Mouse (Mus musculus): ENCODE results near the gene Mthfd2. TPM values are rescaled to one million over a fixed set of nuclear protein-coding genes. Genes with fewer than 3 reads are reported as not detected.
"Not testable (repeated sequence)": the region's sequence is repeated elsewhere in the genome, so short reads cannot be mapped to it uniquely, and the experiment has no call there.

Mthfd2 gene
- polyA plus RNA-seq, 1 experiment from 2014 or later: 21.1 TPM

DNA sequence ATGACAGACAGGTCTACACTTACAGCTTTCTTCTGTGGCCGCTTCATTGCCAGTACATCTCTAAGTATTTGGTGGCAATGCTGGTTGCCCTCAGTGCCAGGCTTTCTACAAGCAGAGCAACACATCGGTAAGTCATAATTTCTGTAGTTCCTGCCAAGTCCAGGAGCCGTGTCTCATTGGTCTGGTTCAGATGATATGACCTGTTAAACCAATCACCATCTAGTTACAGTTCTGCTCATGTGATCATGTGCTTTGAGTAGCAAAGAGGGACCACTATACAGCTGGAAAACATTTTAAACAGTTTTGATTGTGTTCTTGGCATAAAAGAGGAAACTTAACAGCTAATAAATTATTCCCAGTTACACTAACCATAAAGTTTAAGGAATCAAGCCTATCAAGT is 22.2 kb upstream of the Mthfd2 start:
- Histone ChIP-seq H3K4me1 (replicated peaks; ENCODE audit: control insufficient read depth, insufficient read depth) (no peaks in the 10 kb centered on the region), H3K27ac (replicated peaks) (no peak overlapping the region), H3K9ac (ENCODE audit: low read length) (no peak overlapping the region), H3K9me3 (ENCODE audit: control insufficient read depth, low read length) (no peaks in the 10 kb centered on the region), H3K36me3 (ENCODE audit: control insufficient read depth, insufficient read depth, low read length) (0 out of 2 replicates have a peak, but pooled peaks cover 2% of the 10 kb centered on the region), H3K4me3 (ENCODE audit: low read depth, low read length) (no peak overlapping the region), H3K4me2 (replicated peaks; ENCODE audit: low read depth) (no peak overlapping the region), H3K27me3 (ENCODE audit: control insufficient read depth, insufficient read depth, low read length) (no peaks in the 10 kb centered on the region)
- TF ChIP-seq EP300 (optimal IDR thresholded peaks at IDR 0.05) (no peak), CTCF (IDR thresholded peaks at IDR 0.05; ENCODE audit: low read depth) (no peak)
- WGBS: 79% methylated on average over 3 of the region's 3 CpGs
- ATAC-seq (ENCODE audit: low FRiP score, low TSS enrichment) (no peak), DNase-seq (ENCODE audit: low spot score) (no peak)

GRCm38 (mm10) chr6:83345285-83345684 is 19.6 kb upstream of the Mthfd2 start:
- not testable (repeated sequence) for DNase-seq (ENCODE audit: low spot score); H3K4me1 ChIP-seq (replicated peaks; ENCODE audit: control insufficient read depth, insufficient read depth); H3K9ac ChIP-seq (ENCODE audit: low read length); ATAC-seq (ENCODE audit: low FRiP score, low TSS enrichment); H3K27me3 ChIP-seq (ENCODE audit: control insufficient read depth, insufficient read depth, low read length); H3K36me3 ChIP-seq (ENCODE audit: control insufficient read depth, insufficient read depth, low read length); H3K4me3 ChIP-seq (ENCODE audit: low read depth, low read length); H3K27ac ChIP-seq (replicated peaks); H3K4me2 ChIP-seq (replicated peaks; ENCODE audit: low read depth); H3K9me3 ChIP-seq (ENCODE audit: control insufficient read depth, low read length)
- WGBS: 83% methylated on average over 8 of the region's 8 CpGs

- ATAC-seq (ENCODE audit: low FRiP score, low TSS enrichment) (no peak), DNase-seq (ENCODE audit: low spot score) (no peak)
- no peaks in the 10 kb centered on the region for H3K4me1 ChIP-seq (replicated peaks; ENCODE audit: control insufficient read depth, insufficient read depth)
- TF ChIP-seq CTCF (IDR thresholded peaks at IDR 0.05; ENCODE audit: low read depth) (no peak), EP300 (optimal IDR thresholded peaks at IDR 0.05) (no peak)
- no peak overlapping the region for H3K27ac ChIP-seq (replicated peaks)
- H3K9me3 ChIP-seq (ENCODE audit: control insufficient read depth, low read length): no peaks in the 10 kb centered on the region
- no peak overlapping the region for H3K4me2 ChIP-seq (replicated peaks; ENCODE audit: low read depth)
- 96% methylated on average over 2 of the region's 2 CpGs for WGBS
- no peaks in the 10 kb centered on the region for H3K27me3 ChIP-seq (ENCODE audit: control insufficient read depth, insufficient read depth, low read length)
- no peak overlapping the region for H3K4me3 ChIP-seq (ENCODE audit: low read depth, low read length)
- H3K9ac ChIP-seq (ENCODE audit: low read length): no peak overlapping the region
- H3K36me3 ChIP-seq (ENCODE audit: control insufficient read depth, insufficient read depth, low read length): peaks cover 13% of the 10 kb centered on the region; the same call in 1 of the 2 replicates
Measured at GRCm38 (mm10) chr6:83342957-83343356, 17.2 kb upstream of the Mthfd2 start.

DNA sequence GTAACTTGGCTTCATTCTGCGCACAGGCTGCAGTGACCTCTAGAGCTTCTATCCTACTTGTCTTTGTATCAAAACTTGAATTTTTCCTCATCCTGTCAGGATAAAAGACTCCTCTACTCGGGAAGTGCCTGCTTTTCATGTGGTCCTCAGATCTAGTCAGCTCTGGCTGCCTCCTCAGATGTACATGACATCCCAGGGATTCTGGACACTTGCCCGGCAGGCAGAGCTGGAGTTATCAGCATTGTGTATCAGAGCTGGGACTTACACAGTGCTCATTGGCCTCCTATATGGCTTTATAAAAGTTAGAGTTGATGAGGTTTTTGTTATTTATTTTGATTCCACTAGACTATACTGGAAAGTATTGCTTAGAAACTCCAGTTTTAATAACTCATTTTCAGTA is 15.7 kb upstream of the Mthfd2 start:
- Histone ChIP-seq H3K9ac (ENCODE audit: low read length) (no peak overlapping the region), H3K4me1 (replicated peaks; ENCODE audit: control insufficient read depth, insufficient read depth) (no peaks in the 10 kb centered on the region), H3K9me3 (ENCODE audit: control insufficient read depth, low read length) (no peaks in the 10 kb centered on the region), H3K36me3 (ENCODE audit: control insufficient read depth, insufficient read depth, low read length) (peaks cover 13% of the 10 kb centered on the region; the same call in 1 of the 2 replicates), H3K27ac (replicated peaks) (no peak overlapping the region), H3K4me2 (replicated peaks; ENCODE audit: low read depth) (no peak overlapping the region), H3K4me3 (ENCODE audit: low read depth, low read length) (no peak overlapping the region), H3K27me3 (ENCODE audit: control insufficient read depth, insufficient read depth, low read length) (no peaks in the 10 kb centered on the region)
- DNase-seq (ENCODE audit: low spot score) (no peak), ATAC-seq (ENCODE audit: low FRiP score, low TSS enrichment) (no peak)
- WGBS: 79% methylated on average over 3 of the region's 3 CpGs
- TF ChIP-seq EP300 (optimal IDR thresholded peaks at IDR 0.05) (no peak), CTCF (IDR thresholded peaks at IDR 0.05; ENCODE audit: low read depth) (no peak)

DNA sequence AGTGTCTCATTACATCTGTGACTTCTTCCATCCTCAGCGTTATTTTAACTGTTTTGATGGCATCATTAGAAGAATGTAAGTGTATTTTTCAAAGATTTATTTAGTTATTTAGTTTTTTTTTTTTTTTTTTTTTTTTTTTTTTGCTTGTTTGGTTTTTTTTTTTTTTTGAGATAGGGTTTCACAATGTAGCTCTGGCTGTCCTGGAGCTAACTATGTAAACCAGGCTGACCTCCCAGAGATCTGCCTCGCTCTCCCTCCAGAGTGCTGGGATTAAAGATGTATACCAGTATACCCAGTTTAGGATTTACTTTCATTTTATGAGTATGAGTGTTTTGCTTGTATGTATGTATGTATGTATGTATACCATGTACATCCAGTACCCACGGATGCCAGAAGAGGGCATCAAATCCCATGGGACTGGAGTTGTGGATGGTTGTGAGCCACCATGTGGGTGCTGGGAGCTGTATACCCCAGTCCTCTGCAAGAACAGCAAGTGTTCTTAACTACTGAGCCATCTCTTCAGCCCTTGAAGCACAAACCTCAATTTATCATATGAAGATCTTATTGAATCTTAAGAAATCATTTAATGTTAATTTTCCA is 2.0 kb upstream of the Mthfd2 start:
- Histone ChIP-seq H3K27ac (replicated peaks) (no peak overlapping the region), H3K4me1 (replicated peaks; ENCODE audit: control insufficient read depth, insufficient read depth) (no peaks in the 10 kb centered on the region; the same call in 1 of the 2 replicates), H3K4me2 (replicated peaks; ENCODE audit: low read depth) (no peak overlapping the region), H3K9me3 (ENCODE audit: control insufficient read depth, low read length) (no peaks in the 10 kb centered on the region), H3K36me3 (ENCODE audit: control insufficient read depth, insufficient read depth, low read length) (peaks cover 14% of the 10 kb centered on the region; the same call in 1 of the 2 replicates), H3K9ac (ENCODE audit: low read length) (no peak overlapping the region), H3K4me3 (ENCODE audit: low read depth, low read length) (no peak overlapping the region), H3K27me3 (ENCODE audit: control insufficient read depth, insufficient read depth, low read length) (no peaks in the 10 kb centered on the region)
- WGBS: 81% methylated on average over 3 of the region's 3 CpGs
- DNase-seq (ENCODE audit: low spot score) (no peak), ATAC-seq (ENCODE audit: low FRiP score, low TSS enrichment) (no peak)
- TF ChIP-seq CTCF (IDR thresholded peaks at IDR 0.05; ENCODE audit: low read depth) (peak; percentile 38), EP300 (optimal IDR thresholded peaks at IDR 0.05) (no peak)

GRCm38 (mm10) chr6:83326761-83327160 is 1.1 kb upstream of the Mthfd2 start:
- DNase-seq (ENCODE audit: low spot score): no peak
- no peaks in the 10 kb centered on the region for H3K27me3 ChIP-seq (ENCODE audit: control insufficient read depth, insufficient read depth, low read length)
- peak overlapping the region; percentile 88; the same call in 1 of the 2 replicates for H3K9ac ChIP-seq (ENCODE audit: low read length)
- H3K4me2 ChIP-seq (replicated peaks; ENCODE audit: low read depth): peak overlapping the region; percentile 73
- H3K9me3 ChIP-seq (ENCODE audit: control insufficient read depth, low read length): no peaks in the 10 kb centered on the region
- WGBS: 37% methylated on average over 6 of the region's 6 CpGs
- H3K27ac ChIP-seq (replicated peaks): no peak overlapping the region
- H3K4me1 ChIP-seq (replicated peaks; ENCODE audit: control insufficient read depth, insufficient read depth): no peaks in the 10 kb centered on the region; the same call in 1 of the 2 replicates
- no peak for ATAC-seq (ENCODE audit: low FRiP score, low TSS enrichment)
- peaks cover 8% of the 10 kb centered on the region; the same call in 1 of the 2 replicates for H3K36me3 ChIP-seq (ENCODE audit: control insufficient read depth, insufficient read depth, low read length)
- H3K4me3 ChIP-seq (ENCODE audit: low read depth, low read length): peak overlapping the region; percentile 76
- no peak for TF ChIP-seq CTCF (IDR thresholded peaks at IDR 0.05; ENCODE audit: low read depth)
- TF ChIP-seq EP300 (optimal IDR thresholded peaks at IDR 0.05): no peak
